Mouse (Mus musculus) heart, embryonic 13.5 days (tissue): ENCODE results near the gene Gm3411. TPM values are rescaled to one million over a fixed set of nuclear protein-coding genes. Genes with fewer than 3 reads are reported as not detected.
A peak's percentile ranks its signal among the peaks of the same experiment; 100 is the strongest.
"Not testable (repeated sequence)": the region's sequence is repeated elsewhere in the genome, so short reads cannot be mapped to it uniquely, and the experiment has no call there.

Source experiments
- ATAC-seq: fragments of 200-750 bp; cut with Nextera tagmentation; 2 replicates; pipeline ENCODE4 v1.8.0; 2017; ENCODE audit warnings: moderate TSS enrichment; ENCODE audit not compliant: insufficient number of reproducible peaks, low FRiP score, low TSS enrichment; ENCODE audit errors: extremely low read depth
- H3K27ac ChIP-seq: fragments of 300-500 bp; sonication (generic); replicated peaks from 2 replicates; pipeline ENCODE4 v1.5.1; 2015; ENCODE audit warnings: moderate library complexity, mild to moderate bottlenecking, inconsistent platforms
- H3K27me3 ChIP-seq: fragments of 300-500 bp; sonication (generic); replicated peaks from 2 replicates; pipeline ENCODE4 v1.6.1; 2015; ENCODE audit warnings: mild to moderate bottlenecking, inconsistent platforms
- H3K36me3 ChIP-seq: fragments of 300-500 bp; sonication (generic); 2 replicates; pipeline ENCODE4 v1.6.1; 2015; ENCODE audit warnings: mild to moderate bottlenecking, inconsistent platforms
- H3K4me1 ChIP-seq: fragments of 300-500 bp; sonication (generic); 2 replicates; pipeline ENCODE4 v1.6.1; 2015; ENCODE audit warnings: inconsistent platforms
- H3K4me2 ChIP-seq: fragments of 300-500 bp; sonication (generic); 2 replicates; pipeline ENCODE4 v1.6.1; 2015; ENCODE audit warnings: inconsistent platforms, mild to moderate bottlenecking, moderate library complexity
- H3K4me3 ChIP-seq: fragments of 300-500 bp; sonication (generic); 2 replicates; pipeline ENCODE4 v1.5.1; 2015; ENCODE audit warnings: moderate library complexity, mild to moderate bottlenecking, inconsistent platforms
- H3K9ac ChIP-seq: fragments of 300-500 bp; sonication (generic); 2 replicates; pipeline ENCODE4 v1.6.1; 2015; ENCODE audit warnings: inconsistent platforms, mild to moderate bottlenecking, moderate library complexity
- H3K9me3 ChIP-seq: fragments of 300-500 bp; sonication (generic); 2 replicates; pipeline ENCODE4 v1.6.1; 2016; ENCODE audit warnings: inconsistent platforms
- WGBS: fragments of 180-500 bp; shearing (Covaris S2); methylation state at CpG from one replicate; pipeline ENCODE4 v1.1.7; 2015; ENCODE audit warnings: mixed read lengths; 5-methylcytosine and 5-hydroxymethylcytosine counted together
- polyA plus RNA-seq: library from polyadenylated mRNA; unstranded; fragments of >200 nt; fragmentation: Nextera tagmentation; extraction: Ambion mirVana; gene quantifications from 2 replicates; pipeline ENCODE4 v1.2.1, GENCODE M21; 2015

Gene Gm3411
- polyA plus RNA-seq: 2.6 and 3.0 TPM in 2 replicates

- Histone ChIP-seq H3K4me3 (peak within 1 kb of the TSS; percentile 59), H3K9ac (peak within 1 kb of the TSS; percentile 78), H3K4me2 (peak within 1 kb of the TSS; percentile 70), H3K27ac (0 out of 2 replicates have a peak within 1 kb of the TSS, but pooled peaks have one; percentile 39)
- H3K9me3 ChIP-seq, H3K36me3 ChIP-seq, H3K27me3 ChIP-seq, H3K4me1 ChIP-seq, ATAC-seq: not testable (repeated sequence)
- WGBS: 4% methylated on average over 50 of the region's 57 CpGs
These were observed at the start of gene Gm3411 for GRCm38 (mm10) chr14:6286931-6287715. Gene Gm3411 (minus strand): TSS chr14:6287250.

DNA sequence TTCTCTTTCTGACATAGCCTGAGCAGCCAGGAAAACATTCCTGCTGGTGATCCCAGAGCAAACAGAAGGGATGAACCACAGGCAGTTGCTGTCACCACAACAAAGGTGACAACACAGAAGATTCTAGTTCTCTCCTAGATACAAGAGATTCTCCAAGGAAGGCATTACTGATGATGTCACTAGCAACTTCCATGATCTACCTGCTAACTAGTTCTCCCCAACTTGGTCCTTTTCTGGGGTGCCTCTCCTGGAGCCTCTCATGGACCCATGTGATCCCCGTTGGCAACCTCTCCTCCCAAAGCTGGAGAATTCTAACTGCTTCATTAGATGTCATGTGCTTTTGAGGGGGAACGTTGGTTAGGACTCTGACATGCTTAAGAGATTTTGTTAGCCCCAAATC, 17.7 kb upstream of the Gm3411 start, which contains the start of gene Gm21103:
Gm21103 (minus strand) TSS at position 101 of the 400 bp plus-strand sequence.
- not testable (repeated sequence) for H3K4me2 ChIP-seq, H3K9ac ChIP-seq, ATAC-seq, H3K36me3 ChIP-seq, H3K4me1 ChIP-seq, H3K27ac ChIP-seq, H3K9me3 ChIP-seq, H3K4me3 ChIP-seq, H3K27me3 ChIP-seq
- WGBS: 68% methylated on average over 2 of the region's 2 CpGs

DNA sequence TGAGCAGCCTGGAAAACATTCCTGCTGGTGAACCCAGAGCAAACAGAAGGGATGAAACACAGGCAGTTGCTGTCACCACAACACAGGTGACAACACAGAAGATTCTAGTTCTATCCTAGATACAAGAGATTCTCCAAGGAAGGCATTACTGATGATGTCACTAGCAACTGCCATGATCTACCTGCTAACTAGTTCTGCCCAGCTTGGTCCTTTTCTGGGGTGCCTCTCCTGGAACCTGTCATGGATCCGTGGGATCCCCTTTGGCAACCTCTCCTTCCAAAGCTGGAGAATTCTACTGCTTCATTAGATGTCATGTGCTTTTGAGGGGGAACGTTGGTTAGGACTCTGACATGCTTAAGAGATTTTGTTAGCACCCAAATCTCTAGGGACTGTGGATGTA, 67.9 kb downstream of the Gm3411 start, which contains the start of gene Gm21560:
Gm21560 (minus strand) TSS at position 101 of the 400 bp plus-strand sequence.
- not testable (repeated sequence) for H3K9ac ChIP-seq, H3K27ac ChIP-seq, H3K4me2 ChIP-seq, H3K4me3 ChIP-seq, H3K27me3 ChIP-seq, H3K36me3 ChIP-seq, ATAC-seq, H3K9me3 ChIP-seq, H3K4me1 ChIP-seq
- WGBS: 55% methylated on average over 2 of the region's 2 CpGs

Other genes with a start within 250 kb of the Gm3411 start
- gene Gm6337, start 229.0 kb downstream of the Gm3411 start, polyA plus RNA-seq: not detected in 2 replicates
- 0.57 and 0.78 TPM in 2 replicates for gene Gm8206, start 193.3 kb downstream of the Gm3411 start, polyA plus RNA-seq
- 2.4 and 2.8 TPM in 2 replicates for gene Gm3468, start 178.6 kb downstream of the Gm3411 start, polyA plus RNA-seq
- gene Gm3476, start 161.4 kb downstream of the Gm3411 start, polyA plus RNA-seq: not detected in 2 replicates
- gene Gm21560, start 68.0 kb downstream of the Gm3411 start, polyA plus RNA-seq: not detected in 2 replicates
- 0.32 and 0.36 TPM in 2 replicates for gene Gm21103, start 17.6 kb upstream of the Gm3411 start, polyA plus RNA-seq
- gene Gm3618, start 56.4 kb upstream of the Gm3411 start, polyA plus RNA-seq: not detected in 2 replicates
- not detected in 2 replicates for gene Gm16440, start 103.1 kb upstream of the Gm3411 start, polyA plus RNA-seq
- gene Gm3591, start 125.2 kb upstream of the Gm3411 start, polyA plus RNA-seq: 1.9 and 3.8 TPM in 2 replicates
- not detected in 2 replicates for gene Gm3594, start 157.4 kb upstream of the Gm3411 start, polyA plus RNA-seq